Comparison of ENCODE assay signal across 8 mouse cellular contexts in the genomic region with DNA sequence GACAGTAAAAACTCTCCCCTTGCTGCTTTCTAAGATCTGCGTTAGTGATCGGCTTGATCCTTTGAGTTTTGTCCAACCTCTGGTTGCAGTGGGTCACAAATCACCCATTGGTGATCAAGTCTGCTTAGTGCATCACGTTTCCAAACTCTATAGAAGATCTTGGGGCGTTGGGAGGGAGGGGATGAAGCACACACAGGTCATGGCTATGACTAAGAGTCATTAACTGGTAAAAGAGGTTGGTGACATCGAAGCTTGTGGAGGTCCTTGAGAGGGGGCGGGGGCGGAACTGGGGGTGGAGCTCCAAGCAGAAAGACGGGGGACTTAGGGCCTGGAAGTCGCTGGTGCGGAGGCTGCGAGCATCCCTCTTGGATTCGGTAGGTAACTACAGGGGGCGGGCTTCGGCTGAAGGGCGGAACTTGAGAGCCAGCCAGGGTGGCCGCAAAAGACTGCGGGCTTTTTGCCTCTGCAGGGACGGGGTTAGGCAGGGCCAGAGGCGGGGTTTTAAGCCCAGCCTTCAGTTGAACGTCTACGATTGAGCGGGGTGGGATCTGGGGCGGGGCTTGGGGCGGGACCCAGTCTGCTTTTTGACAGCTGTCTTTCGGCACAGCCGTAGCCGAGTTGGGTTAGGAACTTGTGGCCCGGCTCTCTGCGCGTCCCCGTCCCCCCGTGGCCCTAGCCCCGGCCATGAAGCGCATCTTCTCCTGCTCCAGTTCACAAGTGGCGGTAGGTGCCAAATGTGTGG. TPM values are rescaled to one million over a fixed set of nuclear protein-coding genes. Genes with fewer than 3 reads are reported as not detected.
DNase-seq lines count a peak whose midpoint lies in the region; ATAC-seq and TF ChIP-seq lines count a peak whose summit lies in the region.

A gene (plus strand): TSS at position 405 of the 742 bp plus-strand sequence.

- H3K36me3 ChIP-seq in E14TG2a.4 (ENCODE audit: insufficient read depth, low read length), result no peaks in the 10 kb centered on the region
- H3K36me3 ChIP-seq in forebrain, embryonic 12.5 days (replicated peaks), result no peaks in the 10 kb centered on the region
- no peaks in the 10 kb centered on the region for H3K36me3 ChIP-seq in heart, postnatal 0 days (replicated peaks; ENCODE audit: control insufficient read depth, insufficient read depth, low read length)
- H3K36me3 ChIP-seq in liver, embryonic 14.5 days (replicated peaks; ENCODE audit: control insufficient read depth, insufficient read depth, low read depth), result no peaks in the 10 kb centered on the region
- H3K36me3 ChIP-seq in neural tube, embryonic 11.5 days (ENCODE audit: control insufficient read depth, insufficient read depth, low read length), result no peaks in the 10 kb centered on the region
- H3K36me3 ChIP-seq in stomach, postnatal 0 days (ENCODE audit: control insufficient read depth, insufficient read depth, low read length), result no peaks in the 10 kb centered on the region

- TF ChIP-seq EP300 in heart, postnatal 0 days (IDR thresholded peaks at IDR 0.05; ENCODE audit: low read depth), result no peak
- no peak for TF ChIP-seq EP300 in liver, embryonic 14.5 days (IDR thresholded peaks at IDR 0.05; ENCODE audit: low read depth)
- TF ChIP-seq EP300 in stomach, postnatal 0 days (optimal IDR thresholded peaks at IDR 0.05), result no peak

- no peak within 1 kb of the TSS for H3K27ac ChIP-seq in forebrain, embryonic 12.5 days
- H3K27ac ChIP-seq in heart, postnatal 0 days (ENCODE audit: low read depth), result no peak within 1 kb of the TSS
- H3K27ac ChIP-seq in liver, embryonic 14.5 days, result no peak within 1 kb of the TSS
- H3K27ac ChIP-seq in neural tube, embryonic 11.5 days (ENCODE audit: low read depth, low read length), result no peak within 1 kb of the TSS
- H3K27ac ChIP-seq in stomach, postnatal 0 days (replicated peaks), result no peak within 1 kb of the TSS

- peaks cover 56% of the 10 kb centered on the region for H3K4me1 ChIP-seq in E14TG2a.4 (replicated peaks; ENCODE audit: low read depth, low read length)
- H3K4me1 ChIP-seq in forebrain, embryonic 12.5 days, result peaks cover 3% of the 10 kb centered on the region; the same call in 1 of the 2 replicates
- H3K4me1 ChIP-seq in heart, postnatal 0 days (ENCODE audit: control insufficient read depth, insufficient read depth), result no peaks in the 10 kb centered on the region
- H3K4me1 ChIP-seq in liver, embryonic 14.5 days (replicated peaks; ENCODE audit: control insufficient read depth in 2 of 2, insufficient read depth in 2 of 2, low read length in 1 of 2), result peaks cover 0 to 7% of the 10 kb centered on the region in 2 experiments; a peak in 3 of 4 replicates
- 0 out of 2 replicates have a peak, but pooled peaks cover 2% of the 10 kb centered on the region for H3K4me1 ChIP-seq in neural tube, embryonic 11.5 days (ENCODE audit: control insufficient read depth, insufficient read depth, low read length)
- H3K4me1 ChIP-seq in stomach, postnatal 0 days (replicated peaks; ENCODE audit: control insufficient read depth, insufficient read depth), result no peaks in the 10 kb centered on the region

- peaks cover 9% of the 10 kb centered on the region; the same call in 1 of the 2 replicates for H3K27me3 ChIP-seq in E14TG2a.4 (ENCODE audit: insufficient read depth, low read length)
- H3K27me3 ChIP-seq in forebrain, embryonic 12.5 days, result peaks cover 12% of the 10 kb centered on the region
- H3K27me3 ChIP-seq in heart, postnatal 0 days (ENCODE audit: control insufficient read depth, insufficient read depth, low read length), result 0 out of 2 replicates have a peak, but pooled peaks cover 8% of the 10 kb centered on the region
- H3K27me3 ChIP-seq in liver, embryonic 14.5 days (ENCODE audit: control insufficient read depth, insufficient read depth, low read length), result peaks cover 3% of the 10 kb centered on the region
- no peaks in the 10 kb centered on the region; the same call in 1 of the 2 replicates for H3K27me3 ChIP-seq in neural tube, embryonic 11.5 days (ENCODE audit: control insufficient read depth, insufficient read depth, low read length)
- no peaks in the 10 kb centered on the region for H3K27me3 ChIP-seq in stomach, postnatal 0 days (ENCODE audit: control insufficient read depth, insufficient read depth, low read length)

- peak; percentile 73 for DNase-seq in c-Kit-positive CD71-positive TER-119-positive erythroid progenitor cells, embryonic 14.5 days (ENCODE audit: low spot score)
- DNase-seq in heart, postnatal 0 days (ENCODE audit: low spot score), result peak; percentile 86
- DNase-seq in kidney, postnatal 36 days, result peak; percentile 87 to 88
- DNase-seq in liver, embryonic 14.5 days (ENCODE audit: low read depth in 3 of 3, low spot score in 3 of 3), result peak; percentile 49 to 76 (median 55)
- peak; percentile 83 for DNase-seq in neural tube, embryonic 11.5 days (ENCODE audit: low spot score)
- peak; percentile 90 for DNase-seq in stomach, postnatal 0 days (ENCODE audit: low spot score)

- WGBS in forebrain, embryonic 12.5 days, result 5% methylated on average over 35 of the region's 35 CpGs
- WGBS in heart, postnatal 0 days, result 6% methylated on average over 35 of the region's 35 CpGs
- WGBS in liver, embryonic 14.5 days (ENCODE audit: insufficient replicate concordance), result 4% methylated on average over 35 of the region's 35 CpGs
- 4% methylated on average over 34 of the region's 35 CpGs for WGBS in neural tube, embryonic 11.5 days
- 5% methylated on average over 35 of the region's 35 CpGs for WGBS in stomach, postnatal 0 days

- H3K9ac ChIP-seq in forebrain, embryonic 12.5 days, result peak within 1 kb of the TSS; percentile 49
- 0 out of 2 replicates have a peak within 1 kb of the TSS, but pooled peaks have one; percentile 12 for H3K9ac ChIP-seq in heart, postnatal 0 days (replicated peaks; ENCODE audit: low read depth, low read length)
- H3K9ac ChIP-seq in liver, embryonic 14.5 days (replicated peaks), result no peak within 1 kb of the TSS
- no peak within 1 kb of the TSS for H3K9ac ChIP-seq in neural tube, embryonic 11.5 days (ENCODE audit: low read length)
- H3K9ac ChIP-seq in stomach, postnatal 0 days (ENCODE audit: low read length), result peak within 1 kb of the TSS; percentile 59

- ATAC-seq in forebrain, embryonic 12.5 days (ENCODE audit: low FRiP score), result peak; percentile 84
- ATAC-seq in heart, postnatal 0 days (ENCODE audit: insufficient read depth, low read depth), result peak; percentile 97
- ATAC-seq in liver, embryonic 14.5 days (ENCODE audit: insufficient read depth), result peak; percentile 88
- peak; percentile 87 for ATAC-seq in neural tube, embryonic 11.5 days (ENCODE audit: insufficient read depth, low FRiP score, low TSS enrichment)
- ATAC-seq in stomach, postnatal 0 days (ENCODE audit: low FRiP score, low TSS enrichment), result peak; percentile 95

- H3K4me2 ChIP-seq in forebrain, embryonic 12.5 days, result peak within 1 kb of the TSS; percentile 77
- peak within 1 kb of the TSS; percentile 76 for H3K4me2 ChIP-seq in heart, postnatal 0 days (ENCODE audit: low read depth, low read length)
- H3K4me2 ChIP-seq in liver, embryonic 14.5 days (ENCODE audit: low read depth), result peak within 1 kb of the TSS; percentile 62
- peak within 1 kb of the TSS; percentile 52 for H3K4me2 ChIP-seq in neural tube, embryonic 11.5 days (ENCODE audit: low read depth)
- H3K4me2 ChIP-seq in stomach, postnatal 0 days (replicated peaks; ENCODE audit: low read depth), result peak within 1 kb of the TSS; percentile 86

- no peaks in the 10 kb centered on the region for H3K9me3 ChIP-seq in E14TG2a.4 (ENCODE audit: low read length)
- H3K9me3 ChIP-seq in forebrain, embryonic 12.5 days, result no peaks in the 10 kb centered on the region
- no peaks in the 10 kb centered on the region for H3K9me3 ChIP-seq in heart, postnatal 0 days (replicated peaks; ENCODE audit: control insufficient read depth, low read length)
- H3K9me3 ChIP-seq in liver, embryonic 14.5 days (ENCODE audit: control insufficient read depth, low read length), result no peaks in the 10 kb centered on the region
- no peaks in the 10 kb centered on the region for H3K9me3 ChIP-seq in neural tube, embryonic 11.5 days (ENCODE audit: control insufficient read depth, low read length)
- H3K9me3 ChIP-seq in stomach, postnatal 0 days (ENCODE audit: control insufficient read depth, low read length), result no peaks in the 10 kb centered on the region

- H3K4me3 ChIP-seq in E14TG2a.4 (replicated peaks; ENCODE audit: low read length), result peak within 1 kb of the TSS; percentile 67
- peak within 1 kb of the TSS; percentile 40 for H3K4me3 ChIP-seq in forebrain, embryonic 12.5 days (replicated peaks)
- peak within 1 kb of the TSS; percentile 51 for H3K4me3 ChIP-seq in heart, postnatal 0 days (ENCODE audit: low read depth, low read length)
- peak within 1 kb of the TSS; percentile 38 to 50 for H3K4me3 ChIP-seq in liver, embryonic 14.5 days (ENCODE audit: insufficient read depth in 1 of 2, low read depth in 2 of 2, low read length in 2 of 2)
- H3K4me3 ChIP-seq in neural tube, embryonic 11.5 days (ENCODE audit: low read depth, low read length), result peak within 1 kb of the TSS; percentile 32
- peak within 1 kb of the TSS; percentile 37 for H3K4me3 ChIP-seq in stomach, postnatal 0 days (ENCODE audit: low read depth, low read length)

- no peak for TF ChIP-seq CTCF in E14TG2a.4 (conservative IDR thresholded peaks at IDR 0.05; ENCODE audit: low read length)
- peak; percentile 29 for TF ChIP-seq CTCF in heart, postnatal 0 days (IDR thresholded peaks at IDR 0.05; ENCODE audit: low read depth)
- peak; percentile 42 for TF ChIP-seq CTCF in liver, embryonic 14.5 days (IDR thresholded peaks at IDR 0.05; ENCODE audit: low read depth)
- TF ChIP-seq CTCF in stomach, postnatal 0 days (IDR thresholded peaks at IDR 0.05; ENCODE audit: low read depth), result peak; percentile 60

RNA-seq across cellular contexts. Expression of the gene that starts here (rescaled TPM):
- 0.51 and 0.77 TPM in 2 replicates for polyA plus RNA-seq in forebrain, embryonic 12.5 days (2016; fragmentation: Nextera tagmentation; extraction: Ambion mirVana)
- 0.39 and 0.88 TPM in 2 replicates for total RNA-seq in heart, postnatal 0 days (2014; rRNA removed; ENCODE audit: low replicate concordance)
- polyA plus RNA-seq in heart, postnatal 0 days (2015; fragmentation: Nextera tagmentation; extraction: Ambion mirVana), result 0.31 and 0.32 TPM in 2 replicates
- 0.26 and 0.39 TPM in 2 replicates for polyA plus RNA-seq in liver, embryonic 14.5 days (2012; rRNA removed)
- 0.13 and 0.22 TPM in 2 replicates for polyA plus RNA-seq in liver, embryonic 14.5 days (2014; fragmentation: Nextera tagmentation; extraction: Ambion mirVana)
- 0.11 and 0.16 TPM in 2 replicates for polyA plus RNA-seq in neural tube, embryonic 11.5 days (2014; fragmentation: Nextera tagmentation; extraction: Ambion mirVana)
- polyA plus RNA-seq in stomach, postnatal 0 days (2015; fragmentation: Nextera tagmentation; extraction: Ambion mirVana), result 5.5 and 6.2 TPM in 2 replicates

Comparison
In these comparisons a context has a peak if more than half of its experiments do, and no peak if none do; other contexts are left out.
1. Peak in ATAC-seq, H3K4me3 ChIP-seq, H3K9ac ChIP-seq and H3K4me2 ChIP-seq in forebrain, embryonic 12.5 days; RNA of the gene not detected or under 1 TPM.
2. Peak in DNase-seq, ATAC-seq, H3K4me3 ChIP-seq, H3K9ac ChIP-seq and H3K4me2 ChIP-seq in heart, postnatal 0 days; RNA of the gene not detected or under 1 TPM.
3. Peak in DNase-seq, ATAC-seq, H3K4me3 ChIP-seq and H3K4me2 ChIP-seq in liver, embryonic 14.5 days; RNA of the gene not detected or under 1 TPM.
4. Peak in DNase-seq, ATAC-seq, H3K4me3 ChIP-seq and H3K4me2 ChIP-seq in neural tube, embryonic 11.5 days; RNA of the gene not detected or under 1 TPM.